Comparison of ENCODE assay signal across 7 mouse cellular contexts in genomic region chr6:53398297-53399140, GRCm38 (mm10).
A peak's percentile ranks its signal among the peaks of the same experiment; 100 is the strongest.
DNase-seq lines count a peak whose midpoint lies in the region; ATAC-seq lines count a peak whose summit lies in the region.

No protein-coding gene starts in this region.

- WGBS in hindbrain, embryonic 16.5 days = 38% methylated on average over 18 of the region's 18 CpGs
- WGBS in hindbrain, embryonic 10.5 days = 58% methylated on average over 18 of the region's 18 CpGs
- WGBS in embryonic facial prominence, embryonic 10.5 days = 34% methylated on average over 18 of the region's 18 CpGs
- WGBS in intestine, embryonic 14.5 days = 30% methylated on average over 18 of the region's 18 CpGs
- 33% methylated on average over 18 of the region's 18 CpGs for WGBS in neural tube, embryonic 13.5 days

- H3K9me3 ChIP-seq in hindbrain, embryonic 16.5 days (ENCODE audit: control insufficient read depth, low read length) = no peaks in the 10 kb centered on the region
- no peaks in the 10 kb centered on the region for H3K9me3 ChIP-seq in hindbrain, embryonic 10.5 days
- no peaks in the 10 kb centered on the region for H3K9me3 ChIP-seq in embryonic facial prominence, embryonic 10.5 days
- H3K9me3 ChIP-seq in intestine, embryonic 14.5 days (ENCODE audit: control insufficient read depth, low read length) = no peaks in the 10 kb centered on the region
- H3K9me3 ChIP-seq in neural tube, embryonic 13.5 days = no peaks in the 10 kb centered on the region

- no peak for DNase-seq in hindbrain, embryonic 10.5 days (ENCODE audit: low spot score)
- DNase-seq in embryonic facial prominence, embryonic 10.5 days (ENCODE audit: low spot score) = peak; percentile 23
- no peak for DNase-seq in intestine, embryonic 14.5 days (ENCODE audit: low spot score)
- DNase-seq in layer of hippocampus, adult 9-11 months = no peak
- no peak for DNase-seq in lung, postnatal 36 days

- H3K27ac ChIP-seq in hindbrain, embryonic 16.5 days (ENCODE audit: low read depth, low read length) = no peak overlapping the region
- H3K27ac ChIP-seq in hindbrain, embryonic 10.5 days = no peak overlapping the region; the same call in 1 of the 2 replicates
- H3K27ac ChIP-seq in embryonic facial prominence, embryonic 10.5 days (replicated peaks) = peak overlapping the region; percentile 71
- no peak overlapping the region for H3K27ac ChIP-seq in intestine, embryonic 14.5 days (ENCODE audit: low read depth)
- H3K27ac ChIP-seq in neural tube, embryonic 13.5 days (replicated peaks) = peak overlapping the region; percentile 14

- H3K4me2 ChIP-seq in hindbrain, embryonic 16.5 days (ENCODE audit: low read length) = peak overlapping the region; percentile 29
- peak overlapping the region; percentile 23; the same call in 1 of the 2 replicates for H3K4me2 ChIP-seq in intestine, embryonic 14.5 days (ENCODE audit: low read length)
- peak overlapping the region; percentile 24 for H3K4me2 ChIP-seq in neural tube, embryonic 13.5 days

- peaks cover 15% of the 10 kb centered on the region for H3K4me1 ChIP-seq in hindbrain, embryonic 16.5 days (ENCODE audit: control insufficient read depth, insufficient read depth, low read depth, low read length)
- peaks cover 38% of the 10 kb centered on the region for H3K4me1 ChIP-seq in hindbrain, embryonic 10.5 days (replicated peaks)
- peaks cover 58% of the 10 kb centered on the region for H3K4me1 ChIP-seq in embryonic facial prominence, embryonic 10.5 days
- peaks cover 7% of the 10 kb centered on the region for H3K4me1 ChIP-seq in intestine, embryonic 14.5 days (replicated peaks; ENCODE audit: control insufficient read depth, insufficient read depth, low read length)
- peaks cover 49% of the 10 kb centered on the region for H3K4me1 ChIP-seq in neural tube, embryonic 13.5 days (replicated peaks)

- H3K9ac ChIP-seq in hindbrain, embryonic 16.5 days (ENCODE audit: low read depth, low read length) = no peak overlapping the region
- no peak overlapping the region for H3K9ac ChIP-seq in intestine, embryonic 14.5 days (ENCODE audit: low read length)
- no peak overlapping the region for H3K9ac ChIP-seq in neural tube, embryonic 13.5 days

- no peak overlapping the region for H3K4me3 ChIP-seq in hindbrain, embryonic 16.5 days (ENCODE audit: low read length)
- H3K4me3 ChIP-seq in hindbrain, embryonic 10.5 days = no peak overlapping the region
- no peak overlapping the region for H3K4me3 ChIP-seq in embryonic facial prominence, embryonic 10.5 days
- H3K4me3 ChIP-seq in intestine, embryonic 14.5 days (ENCODE audit: low read depth, low read length) = no peak overlapping the region
- H3K4me3 ChIP-seq in neural tube, embryonic 13.5 days = no peak overlapping the region

- no peaks in the 10 kb centered on the region for H3K36me3 ChIP-seq in hindbrain, embryonic 16.5 days (ENCODE audit: control insufficient read depth, insufficient read depth, low read length)
- H3K36me3 ChIP-seq in hindbrain, embryonic 10.5 days = no peaks in the 10 kb centered on the region
- H3K36me3 ChIP-seq in embryonic facial prominence, embryonic 10.5 days (replicated peaks) = no peaks in the 10 kb centered on the region
- no peaks in the 10 kb centered on the region for H3K36me3 ChIP-seq in intestine, embryonic 14.5 days (ENCODE audit: control insufficient read depth, insufficient read depth, low read length)
- no peaks in the 10 kb centered on the region for H3K36me3 ChIP-seq in neural tube, embryonic 13.5 days

- H3K27me3 ChIP-seq in hindbrain, embryonic 16.5 days (replicated peaks; ENCODE audit: control insufficient read depth, insufficient read depth, low read length) = no peaks in the 10 kb centered on the region
- H3K27me3 ChIP-seq in hindbrain, embryonic 10.5 days (ENCODE audit: insufficient read depth, poor library complexity, severe bottlenecking) = no peaks in the 10 kb centered on the region
- 0 out of 2 replicates have a peak, but pooled peaks cover 5% of the 10 kb centered on the region for H3K27me3 ChIP-seq in embryonic facial prominence, embryonic 10.5 days (replicated peaks; ENCODE audit: low read depth, poor library complexity, severe bottlenecking)
- H3K27me3 ChIP-seq in intestine, embryonic 14.5 days (replicated peaks; ENCODE audit: control insufficient read depth, insufficient read depth, low read length) = no peaks in the 10 kb centered on the region
- no peaks in the 10 kb centered on the region for H3K27me3 ChIP-seq in neural tube, embryonic 13.5 days

- ATAC-seq in hindbrain, embryonic 16.5 days = peak; percentile 40; the same call in 1 of the 2 replicates
- ATAC-seq in intestine, embryonic 14.5 days (replicated peaks; ENCODE audit: low FRiP score, low TSS enrichment, low read depth) = no peak
- ATAC-seq in neural tube, embryonic 13.5 days (ENCODE audit: low read depth) = peak; percentile 70; the same call in 1 of the 2 replicates

Comparison
In these comparisons a context has a peak if more than half of its experiments do, and no peak if none do; other contexts are left out.
1. H3K27ac ChIP-seq: peak in embryonic facial prominence, embryonic 10.5 days (single experiment) and neural tube, embryonic 13.5 days (single experiment); none in hindbrain, embryonic 16.5 days (single experiment), hindbrain, embryonic 10.5 days (single experiment) and intestine, embryonic 14.5 days (single experiment).
2. Peak in every context shown above with its lines, with median percentiles within 50 percentile points of each other: H3K4me2 ChIP-seq.